Mouse (Mus musculus) embryonic facial prominence, embryonic 12.5 days (tissue): ENCODE data around the gene Eif4a2. TPM values are rescaled to one million over a fixed set of nuclear protein-coding genes. Genes with fewer than 3 reads are reported as not detected.
"Not testable (repeated sequence)": the region's sequence is repeated elsewhere in the genome, so short reads cannot be mapped to it uniquely, and the experiment has no call there.

Experiments
- ATAC-seq: fragments of 200-750 bp; cut with Nextera tagmentation; 2 replicates; pipeline ENCODE4 v1.8.0; 2017; ENCODE audit not compliant: insufficient number of reproducible peaks, insufficient read depth, low FRiP score, low TSS enrichment
- H3K27ac ChIP-seq: fragments of 300-500 bp; sonication (generic); 2 replicates; pipeline ENCODE4 v1.5.1; 2016; ENCODE audit warnings: mild to moderate bottlenecking
- H3K27me3 ChIP-seq: fragments of 300-500 bp; sonication (generic); 2 replicates; pipeline ENCODE4 v1.6.1; 2016; ENCODE audit warnings: mild to moderate bottlenecking, moderate library complexity
- H3K36me3 ChIP-seq: fragments of 300-500 bp; sonication (generic); 2 replicates; pipeline ENCODE4 v1.6.1; 2016; ENCODE audit warnings: mild to moderate bottlenecking
- H3K4me1 ChIP-seq: fragments of 300-500 bp; sonication (generic); 2 replicates; pipeline ENCODE4 v1.6.1; 2016
- H3K4me2 ChIP-seq: fragments of 300-500 bp; sonication (generic); replicated peaks from 2 replicates; pipeline ENCODE4 v1.6.1; 2016; ENCODE audit warnings: mild to moderate bottlenecking, moderate library complexity
- H3K4me3 ChIP-seq: fragments of 300-500 bp; sonication (generic); 2 replicates; pipeline ENCODE4 v1.5.1; 2016; ENCODE audit warnings: mild to moderate bottlenecking
- H3K9ac ChIP-seq: fragments of 300-500 bp; sonication (generic); 2 replicates; pipeline ENCODE4 v1.6.1; 2016; ENCODE audit warnings: mild to moderate bottlenecking, moderate library complexity
- H3K9me3 ChIP-seq: fragments of 300-500 bp; sonication (generic); 2 replicates; pipeline ENCODE4 v1.6.1; 2016; ENCODE audit warnings: mild to moderate bottlenecking, moderate library complexity
- WGBS: fragments of 180-500 bp; shearing (Covaris S2); methylation state at CpG from one replicate; pipeline ENCODE4 v1.1.7; 2016; 5-methylcytosine and 5-hydroxymethylcytosine counted together
- polyA plus RNA-seq: library from polyadenylated mRNA; unstranded; fragments of >200 nt; fragmentation: Nextera tagmentation; extraction: Ambion mirVana; gene quantifications from 2 replicates; pipeline ENCODE4 v1.2.1, GENCODE M21; 2016

Gene Eif4a2
- 243 and 251 TPM in 2 replicates for polyA plus RNA-seq

GRCm38 (mm10) chr16:23107231-23107942 is at the start of gene Eif4a2:
Gene Eif4a2, plus strand, starts transcription at chr16:23107444.
- peak; percentile 85 for ATAC-seq
- peak within 1 kb of the TSS; percentile 100 for H3K9ac ChIP-seq
- WGBS, result under 1% methylated on average over 71 of the region's 71 CpGs

DNA sequence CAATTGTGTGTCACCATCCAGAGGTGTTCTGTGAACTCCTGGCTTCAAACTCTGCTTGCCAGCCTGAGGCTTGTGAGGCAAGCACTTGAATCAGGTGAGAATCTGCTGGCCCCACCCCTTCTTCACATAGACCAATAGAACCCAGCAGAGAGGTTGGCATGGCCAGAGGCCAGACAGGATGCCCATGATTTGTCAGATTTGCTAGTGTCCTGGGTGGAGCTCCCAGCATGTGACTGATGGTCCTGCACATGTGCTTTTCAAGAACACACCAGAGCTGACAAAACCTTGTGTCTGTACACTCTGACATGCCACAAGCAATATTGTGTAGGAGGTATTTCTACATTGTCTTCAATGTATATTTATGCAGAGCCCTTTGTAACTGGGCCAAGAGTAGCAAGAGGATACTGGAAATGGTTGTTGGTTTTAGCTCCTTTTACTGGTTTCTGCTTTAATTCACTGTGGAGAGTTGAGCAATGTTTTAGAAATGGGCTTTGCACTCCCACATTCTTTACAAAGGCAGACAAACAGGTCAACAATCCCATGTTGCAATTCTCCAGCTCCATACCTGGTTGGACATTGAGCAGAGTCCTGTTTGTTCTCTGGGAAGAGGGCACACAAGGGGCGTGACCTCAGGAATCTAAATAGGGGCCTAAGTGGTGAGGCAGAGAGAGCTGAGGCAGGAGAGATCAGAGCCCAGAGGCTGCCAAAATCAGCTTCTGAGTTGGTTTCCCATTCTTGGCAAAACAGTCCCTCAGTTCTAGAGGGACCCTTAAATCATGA is 49.4 kb upstream of the Eif4a2 start, which contains the start of gene Kng1:
Gene Kng1 (plus strand): TSS at position 198 of the 780 bp plus-strand sequence.
- not testable (repeated sequence) for H3K4me1 ChIP-seq, H3K9me3 ChIP-seq, ATAC-seq, H3K27me3 ChIP-seq, H3K4me3 ChIP-seq, H3K9ac ChIP-seq, H3K36me3 ChIP-seq, H3K27ac ChIP-seq, H3K4me2 ChIP-seq
- WGBS, result 90% methylated on average over 1 of the region's 1 CpGs

More at GRCm38 (mm10) chr16:23107231-23107942, at the start of gene Eif4a2:
- peaks cover 24% of the 10 kb centered on the region; the same call in 1 of the 2 replicates for H3K4me1 ChIP-seq
- peak within 1 kb of the TSS; percentile 94 for H3K4me2 ChIP-seq
- peak within 1 kb of the TSS; percentile 97 for H3K27ac ChIP-seq
- H3K9me3 ChIP-seq, result no peaks in the 10 kb centered on the region
- peaks cover 32% of the 10 kb centered on the region for H3K36me3 ChIP-seq
- H3K27me3 ChIP-seq, result no peaks in the 10 kb centered on the region
- H3K4me3 ChIP-seq, result peak within 1 kb of the TSS; percentile 96

- 53% methylated on average over 4 of the region's 4 CpGs for WGBS
- not testable (repeated sequence) for ATAC-seq, H3K36me3 ChIP-seq, H3K27ac ChIP-seq, H3K9ac ChIP-seq, H3K9me3 ChIP-seq, H3K4me1 ChIP-seq, H3K4me3 ChIP-seq, H3K27me3 ChIP-seq, H3K4me2 ChIP-seq
Observed at GRCm38 (mm10) chr16:23059630-23060029, 47.6 kb upstream of the Eif4a2 start.

DNA sequence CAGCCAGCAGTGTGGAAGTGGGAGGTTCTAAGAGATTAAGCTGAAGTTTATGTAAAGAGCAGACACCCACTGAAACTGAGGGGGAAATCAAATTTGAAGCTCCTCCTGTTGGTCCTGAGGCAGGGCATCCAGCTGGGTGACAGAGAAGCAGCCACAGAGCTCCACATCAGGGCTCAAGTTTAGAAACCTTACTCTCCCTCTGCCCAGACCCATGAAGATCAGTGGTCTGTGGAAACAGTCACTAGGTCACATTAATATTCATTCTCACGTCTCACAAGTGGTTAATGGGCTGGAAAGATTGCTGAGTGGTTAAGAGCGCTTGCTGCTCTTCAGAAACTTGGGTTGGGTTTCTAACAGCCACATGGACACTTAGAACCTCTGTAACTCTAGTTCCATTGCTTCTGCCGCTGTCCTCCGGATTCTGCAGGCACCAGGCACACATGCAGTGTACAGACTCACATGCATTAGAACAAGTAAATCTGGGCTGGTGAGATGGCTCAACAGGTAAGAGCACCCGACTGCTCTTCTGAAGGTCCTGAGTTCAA is 46.4 kb upstream of the Eif4a2 start:
- not testable (repeated sequence) for H3K36me3 ChIP-seq, H3K9me3 ChIP-seq, H3K27ac ChIP-seq, H3K9ac ChIP-seq, ATAC-seq, H3K27me3 ChIP-seq, H3K4me3 ChIP-seq, H3K4me1 ChIP-seq, H3K4me2 ChIP-seq
- whole genome bisulfite sequencing, result 88% methylated on average over 5 of the region's 5 CpGs

- not testable (repeated sequence) for H3K27ac ChIP-seq, H3K9me3 ChIP-seq, H3K4me2 ChIP-seq, H3K36me3 ChIP-seq, ATAC-seq, H3K4me1 ChIP-seq, H3K27me3 ChIP-seq, H3K9ac ChIP-seq, H3K4me3 ChIP-seq
- WGBS, result 80% methylated on average over 6 of the region's 6 CpGs
Observed at GRCm38 (mm10) chr16:23077516-23077915, 29.7 kb upstream of the Eif4a2 start.

GRCm38 (mm10) chr16:23087159-23087558 is 20.1 kb upstream of the Eif4a2 start:
- not testable (repeated sequence) for H3K4me1 ChIP-seq, H3K36me3 ChIP-seq, H3K27ac ChIP-seq, ATAC-seq, H3K4me2 ChIP-seq, H3K9ac ChIP-seq, H3K9me3 ChIP-seq, H3K27me3 ChIP-seq, H3K4me3 ChIP-seq
- 82% methylated on average over 8 of the region's 8 CpGs for WGBS

DNA sequence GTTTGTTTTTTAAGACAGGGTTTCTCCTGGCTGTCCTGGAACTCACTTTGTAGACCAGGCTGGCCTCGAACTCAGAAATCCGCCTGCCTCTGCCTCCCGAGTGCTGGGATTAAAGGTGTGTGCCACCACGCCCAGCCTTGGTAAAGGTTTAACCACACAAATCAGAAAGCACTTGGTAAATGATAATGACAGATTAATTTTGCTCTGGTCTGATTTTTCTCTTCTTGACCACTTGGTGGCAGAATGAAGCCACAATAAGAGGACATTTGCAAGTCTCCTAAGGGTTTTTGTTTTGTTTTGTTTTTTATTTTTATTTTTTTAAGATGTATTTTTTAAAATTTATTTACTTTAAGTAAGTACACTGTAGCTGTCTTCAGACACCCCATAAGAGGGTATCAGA is 19.5 kb upstream of the Eif4a2 start:
- not testable (repeated sequence) for H3K27me3 ChIP-seq

GRCm38 (mm10) chr16:23088491-23088890 is 18.8 kb upstream of the Eif4a2 start:
- not testable (repeated sequence) for H3K27ac ChIP-seq, H3K9me3 ChIP-seq, H3K4me2 ChIP-seq, H3K36me3 ChIP-seq, ATAC-seq, H3K27me3 ChIP-seq, H3K9ac ChIP-seq, H3K4me1 ChIP-seq, H3K4me3 ChIP-seq
- WGBS, result 91% methylated on average over 1 of the region's 1 CpGs

More for the DNA sequence above, 19.5 kb upstream of the Eif4a2 start:
- H3K9me3 ChIP-seq, H3K4me3 ChIP-seq, ATAC-seq, H3K4me1 ChIP-seq, H3K27ac ChIP-seq, H3K36me3 ChIP-seq, H3K9ac ChIP-seq, H3K4me2 ChIP-seq: not testable (repeated sequence)
- 56% methylated on average over 4 of the region's 4 CpGs for WGBS

DNA sequence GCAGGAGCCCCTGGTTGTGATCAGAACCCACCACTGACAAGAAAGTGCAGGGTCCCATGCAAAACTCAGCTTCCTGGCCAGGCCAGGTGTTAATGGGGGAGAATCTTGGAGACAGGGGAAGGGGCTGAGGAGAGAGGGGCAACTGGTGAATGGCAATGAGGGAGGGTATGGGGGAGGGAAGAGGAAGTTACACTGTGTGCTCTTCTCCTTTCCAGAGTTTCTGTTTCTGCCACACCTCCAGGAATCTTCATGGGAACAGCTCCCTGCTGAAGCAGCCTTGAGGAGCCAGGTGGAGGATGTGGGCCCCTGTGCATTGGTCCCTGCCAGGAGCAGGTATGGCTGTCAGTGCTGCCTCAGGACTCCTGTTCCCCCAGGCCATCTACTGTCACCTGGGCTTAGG is 15.9 kb upstream of the Eif4a2 start:
- ATAC-seq, H3K4me2 ChIP-seq, H3K27me3 ChIP-seq, H3K4me1 ChIP-seq, H3K9ac ChIP-seq, H3K4me3 ChIP-seq, H3K9me3 ChIP-seq, H3K36me3 ChIP-seq, H3K27ac ChIP-seq: not testable (repeated sequence)

DNA sequence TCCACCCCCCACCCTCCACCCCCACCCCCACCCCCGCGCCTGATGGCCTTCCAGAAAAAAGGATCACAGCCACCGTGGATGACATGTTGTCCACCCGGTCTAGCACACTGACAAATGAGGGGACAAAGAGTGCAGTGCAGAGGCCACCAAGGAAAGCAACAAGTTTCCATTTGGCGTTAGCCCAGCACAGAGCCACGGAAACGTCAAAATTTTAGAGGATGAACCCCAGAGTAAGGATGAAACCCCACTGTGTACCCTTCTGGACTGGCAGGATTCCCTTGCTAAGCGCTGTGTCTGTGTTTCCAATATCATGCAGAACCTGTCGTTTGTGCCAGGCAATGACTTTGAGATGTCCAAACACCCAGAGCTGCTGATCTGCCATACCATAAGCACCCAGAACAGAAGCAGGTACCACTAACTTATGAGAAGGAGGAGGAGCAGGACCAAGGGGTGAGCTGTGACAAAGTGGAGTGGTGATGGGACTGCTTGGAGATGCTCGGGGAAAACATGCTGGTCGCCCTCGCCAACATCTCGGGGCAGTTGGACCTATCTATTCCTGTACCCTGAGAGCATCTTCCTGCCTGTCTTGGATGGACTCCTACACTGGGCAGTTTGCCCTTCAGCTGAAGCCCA is 13.8 kb upstream of the Eif4a2 start:
- no peaks in the 10 kb centered on the region for H3K27me3 ChIP-seq

DNA sequence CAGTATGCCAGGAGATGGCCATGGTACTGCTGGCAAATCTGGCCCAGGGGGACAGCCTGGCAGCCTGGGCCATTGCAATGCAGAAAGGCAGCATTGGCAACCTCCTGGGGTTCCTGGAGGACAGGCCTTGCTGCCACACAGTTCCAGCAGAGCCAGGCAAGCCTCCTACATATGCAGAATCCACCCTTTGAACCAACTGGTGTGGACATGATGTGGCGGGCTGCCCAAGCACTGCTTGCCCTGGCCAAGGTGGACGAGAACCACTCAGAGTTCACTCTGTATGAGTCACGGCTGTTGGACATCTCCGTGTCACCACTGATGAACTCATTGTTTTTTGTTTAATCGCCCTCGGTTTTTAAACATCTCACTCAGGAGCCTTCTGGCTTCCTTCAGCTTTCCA is 13.1 kb upstream of the Eif4a2 start:
- ATAC-seq, result no peak
- Histone ChIP-seq H3K9me3 (no peaks in the 10 kb centered on the region), H3K4me1 (no peaks in the 10 kb centered on the region), H3K4me3 (no peak overlapping the region), H3K9ac (no peak overlapping the region), H3K36me3 (no peaks in the 10 kb centered on the region), H3K4me2 (no peak overlapping the region), H3K27me3 (no peaks in the 10 kb centered on the region), H3K27ac (no peak overlapping the region)
- 92% methylated on average over 6 of the region's 6 CpGs for WGBS

More for the DNA sequence above, 13.8 kb upstream of the Eif4a2 start:
- Histone ChIP-seq H3K4me1 (no peaks in the 10 kb centered on the region), H3K9ac (no peak overlapping the region), H3K36me3 (no peaks in the 10 kb centered on the region), H3K27ac (no peak overlapping the region), H3K9me3 (no peaks in the 10 kb centered on the region), H3K4me3 (no peak overlapping the region), H3K4me2 (no peak overlapping the region)
- 78% methylated on average over 13 of the region's 13 CpGs for WGBS
- no peak for ATAC-seq
